Mouse (Mus musculus) heart, postnatal 0 days (tissue): ENCODE measurements at regions not wholly inside any gene's neighbourhood (a gene's known extent, or its start where the extent isn't known, plus 50 kb on each side); places are given as distances from the start of the nearest gene placed in this dataset.

Source experiments
- CTCF ChIP-seq: IDR thresholded peaks from 2 replicates; pipeline ENCODE4 v1.5.1; 2016; ENCODE audit warnings: antibody characterized with exemption, control low read depth, low read depth
- EP300 ChIP-seq: IDR thresholded peaks from 2 replicates; pipeline ENCODE4 v1.6.1; 2016; ENCODE audit warnings: antibody characterized with exemption, low read depth

DNA sequence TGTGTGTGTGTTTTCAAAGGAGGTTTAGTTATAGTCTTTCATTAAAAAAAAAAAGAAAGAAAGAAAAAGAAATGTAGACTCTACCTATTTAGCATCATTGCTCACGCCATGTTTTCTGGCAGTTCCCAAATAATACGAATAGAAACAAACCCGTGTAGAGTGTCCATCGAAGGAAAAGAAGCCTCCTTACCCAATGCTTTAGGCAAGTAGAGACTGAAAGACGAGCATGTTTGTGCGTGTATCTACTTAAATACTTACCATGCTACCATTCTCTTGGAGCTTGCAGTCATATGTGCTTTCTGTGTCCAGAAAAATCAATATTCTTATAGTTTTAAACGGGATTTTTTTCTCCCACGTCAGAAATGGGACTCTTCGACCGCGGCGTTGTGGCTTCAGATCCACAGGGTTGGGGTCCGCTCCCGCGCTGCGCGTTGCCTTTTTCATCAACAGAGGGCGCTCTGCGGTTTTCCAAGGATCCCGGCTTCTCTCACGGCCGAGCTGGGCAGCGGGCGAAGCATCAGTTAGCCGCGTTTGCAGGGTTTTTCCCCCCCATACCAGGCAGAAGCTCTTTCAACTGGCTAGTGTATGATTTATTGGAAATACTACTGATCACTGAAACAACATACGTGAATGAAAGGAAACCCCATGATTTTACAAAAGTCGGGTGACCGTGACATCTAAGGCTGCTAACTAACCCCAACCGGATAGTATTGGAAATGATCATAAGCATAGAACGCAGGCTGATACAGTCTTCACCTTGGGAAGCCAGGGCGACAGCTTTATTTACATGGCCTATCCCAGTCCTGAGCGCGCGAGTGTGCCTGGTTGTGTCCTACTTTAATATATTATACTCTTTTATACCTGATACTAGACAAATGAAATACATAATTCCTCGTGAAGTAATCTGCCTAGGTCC, 156.5 kb upstream of the Sp4 start:
- peak; percentile 67 for TF ChIP-seq CTCF
- TF ChIP-seq EP300: no peak
